Mouse (Mus musculus) cerebellum, postnatal 14 days (tissue): ENCODE measurements at regions not wholly inside any gene's neighbourhood (a gene's known extent, or its start where the extent isn't known, plus 50 kb on each side); places are given as distances from the start of the nearest gene placed in this dataset.
A peak's percentile ranks its signal among the peaks of the same experiment; 100 is the strongest.

ENCODE experiments used
- DNase-seq, 2 experiments: peaks; one replicate each; pipeline ENCODE4 v3.0.0; 2021; ENCODE audit warnings: mixed read lengths in 2 of 2

DNA sequence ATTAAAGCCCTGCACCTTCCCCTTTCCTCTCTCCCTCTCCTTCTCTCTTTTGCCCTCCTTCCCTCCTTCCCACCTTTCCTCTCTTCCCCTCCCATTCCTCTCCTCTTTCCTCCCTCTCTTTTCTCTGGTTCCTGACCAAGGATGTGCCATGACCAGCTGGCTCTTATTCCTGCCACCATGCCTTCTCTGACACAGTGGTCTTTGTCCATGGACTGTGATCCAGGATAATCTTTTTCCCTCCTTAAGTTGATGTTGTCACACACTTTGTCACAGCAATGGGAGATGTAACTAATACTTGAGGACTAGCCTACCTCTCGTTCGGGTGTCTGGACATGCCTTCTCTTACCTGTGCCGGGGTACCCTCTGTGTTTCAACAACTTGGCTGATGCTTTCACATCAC lies 86.4 kb downstream of the Anapc4 start:
- peak in 1 of 2 experiments; percentile 33 for DNase-seq

DNA sequence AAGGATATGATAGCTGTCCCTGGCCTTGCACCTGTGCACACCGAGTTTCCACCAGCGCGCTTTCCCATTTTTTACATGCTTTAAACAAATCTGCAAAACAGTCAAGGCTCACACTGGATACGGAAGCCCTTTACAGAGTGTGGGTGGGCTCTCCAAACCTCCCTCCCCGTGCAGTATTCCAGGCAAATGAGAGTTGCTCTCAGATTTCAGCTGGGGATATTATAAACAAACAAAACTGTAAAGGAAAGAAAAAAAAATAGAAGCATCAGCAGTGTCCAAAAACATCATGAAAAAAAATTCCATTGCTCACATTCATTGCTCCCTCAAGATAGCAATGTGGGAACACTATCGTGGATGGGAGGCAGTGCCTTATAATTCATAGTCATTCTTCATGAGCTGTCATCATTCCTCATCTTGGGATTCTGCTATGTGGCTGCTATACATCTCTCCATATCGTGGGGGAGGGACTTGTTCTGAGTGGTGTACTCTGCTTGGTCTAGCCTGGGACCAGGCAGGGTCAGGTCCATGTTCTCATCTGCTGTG lies 87.0 kb downstream of the Anapc4 start:
- no peak for DNase-seq

DNA sequence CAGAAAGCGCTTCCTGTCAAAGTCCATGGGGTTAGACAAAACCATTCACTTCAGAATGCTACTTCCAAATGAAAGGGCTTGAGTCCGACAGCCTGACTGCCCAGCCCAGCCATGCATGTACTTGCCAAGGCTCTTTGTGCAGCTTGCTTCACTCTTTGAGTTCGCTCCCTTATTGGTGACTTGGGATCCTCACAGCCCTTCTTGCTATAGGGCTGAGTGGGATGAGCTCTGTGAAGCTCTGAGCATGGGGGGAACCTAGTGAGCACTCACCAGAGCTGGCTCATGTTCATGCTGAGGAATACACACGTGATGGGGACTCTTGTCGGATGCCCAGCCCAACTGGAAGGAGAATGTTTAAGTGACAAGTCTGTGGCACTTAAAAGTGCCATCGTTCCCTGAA lies 91.2 kb downstream of the Anapc4 start:
- DNase-seq = no peak

DNA sequence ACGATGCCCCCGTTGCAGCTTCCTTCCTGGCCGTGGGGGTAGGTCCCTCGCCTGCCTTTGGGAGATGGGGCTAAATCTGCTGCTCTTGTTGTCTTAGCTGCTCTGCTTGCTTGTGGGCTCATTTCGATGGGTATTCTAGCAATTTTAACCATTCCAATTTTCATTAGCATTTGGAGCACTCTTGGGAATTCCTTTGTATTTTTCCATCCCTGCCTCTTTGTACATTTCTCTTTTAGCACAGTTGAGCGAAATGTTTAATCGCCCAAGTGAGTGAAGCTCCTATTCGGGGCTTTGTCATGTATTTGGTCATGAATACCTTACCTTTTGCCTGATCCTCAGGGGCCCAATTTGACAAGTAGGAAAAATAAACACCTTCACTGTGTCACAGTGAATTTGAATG lies 95.9 kb downstream of the Anapc4 start:
- DNase-seq = no peak

DNA sequence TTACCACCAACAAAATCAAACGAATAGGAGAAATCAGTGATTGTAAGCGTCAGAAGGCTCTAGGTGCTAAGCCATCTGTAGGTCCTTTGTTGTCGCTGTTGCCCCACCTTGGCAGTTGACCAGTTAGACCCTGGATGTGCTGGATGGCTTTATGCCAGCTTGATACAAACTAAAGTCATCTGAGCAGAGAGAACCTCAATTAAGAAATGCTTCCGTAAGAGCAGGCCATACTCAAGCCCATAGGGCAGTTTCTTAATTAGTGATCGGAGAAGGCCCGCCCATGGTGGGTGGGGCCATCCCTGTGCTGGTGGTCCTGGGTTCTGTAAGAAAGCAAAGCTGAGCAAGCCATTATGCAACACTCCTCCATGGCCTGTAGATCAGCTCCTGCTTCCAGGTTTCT lies 99.5 kb downstream of the Anapc4 start:
- no peak for DNase-seq

DNA sequence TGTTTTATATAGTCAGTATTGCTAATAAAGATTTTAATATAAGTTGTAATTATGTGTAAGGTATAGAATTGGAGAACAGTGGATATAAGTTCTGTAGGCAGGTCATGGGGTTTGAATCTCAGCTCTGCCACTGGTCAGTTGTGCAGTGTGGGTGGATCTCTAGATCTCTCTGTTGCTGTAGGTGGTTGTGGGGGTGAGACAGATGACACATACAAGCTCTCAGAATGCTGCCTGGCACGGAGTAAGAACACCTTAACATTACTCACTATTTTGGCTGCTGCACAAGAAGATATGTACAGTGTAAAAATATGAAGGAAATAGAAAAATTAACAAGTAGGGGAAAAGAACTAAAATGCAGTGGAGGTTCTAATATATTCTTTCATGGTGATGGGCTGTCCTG lies 100.3 kb upstream of the Slc34a2 start:
- DNase-seq = no peak

DNA sequence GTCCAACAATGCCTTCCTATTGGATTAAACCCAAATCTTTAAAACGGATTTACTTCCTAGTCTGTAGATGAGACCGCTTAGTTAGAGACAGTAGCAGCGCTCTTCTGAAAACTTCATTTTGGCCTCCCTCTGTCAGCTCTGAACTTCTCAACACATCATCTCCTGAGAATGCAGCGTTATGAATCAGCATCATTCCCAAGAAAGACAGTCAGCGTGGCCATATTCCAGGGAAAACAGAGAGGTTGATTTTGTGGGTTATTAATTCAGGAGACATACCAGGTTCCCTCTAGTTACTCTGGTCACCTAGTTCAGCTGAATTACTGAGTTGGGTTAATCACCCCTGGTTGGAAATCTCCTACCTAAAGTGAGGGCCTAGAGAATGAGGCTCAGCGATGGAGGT lies 97.9 kb upstream of the Slc34a2 start:
- DNase-seq = no peak

DNA sequence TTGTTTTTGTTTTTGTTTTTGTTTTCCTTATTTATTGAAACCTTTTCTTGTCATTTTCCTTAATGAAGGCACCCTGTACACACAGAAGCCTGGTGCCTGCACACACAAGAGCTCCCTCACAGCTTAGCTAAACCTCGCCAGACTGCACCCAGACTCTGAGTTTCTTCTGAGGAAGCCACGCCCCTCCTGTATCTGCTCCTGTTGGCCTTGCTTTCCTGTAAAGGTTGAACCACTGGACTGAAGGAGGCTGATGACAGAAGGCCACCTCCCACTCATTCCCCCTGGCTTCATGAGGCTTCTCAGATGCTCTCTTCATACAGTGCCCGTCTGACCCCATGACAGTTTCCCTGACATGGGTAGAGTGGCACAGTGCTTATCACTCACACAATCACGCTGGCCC lies 97.2 kb upstream of the Slc34a2 start:
- no peak for DNase-seq

DNA sequence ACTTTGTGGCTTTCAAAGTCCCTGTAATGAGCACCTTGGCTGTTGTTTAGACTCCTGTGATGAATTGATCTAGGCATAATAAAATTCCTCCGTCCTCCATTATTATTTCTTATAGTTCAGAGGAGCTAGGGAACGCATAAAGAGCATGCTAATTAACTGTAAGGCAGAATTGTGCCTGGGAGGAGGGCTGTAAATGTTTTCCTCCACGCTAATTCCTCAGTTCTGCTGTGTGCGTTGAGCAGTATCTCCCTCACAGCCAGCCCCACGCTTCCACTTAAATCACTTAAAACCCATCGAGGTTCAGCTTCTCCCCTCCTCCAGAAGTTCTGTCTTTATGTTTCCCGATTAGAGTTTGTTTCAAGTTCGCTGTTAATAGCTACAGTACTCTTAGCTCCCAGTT lies 84.0 kb upstream of the Slc34a2 start:
- DNase-seq = no peak

DNA sequence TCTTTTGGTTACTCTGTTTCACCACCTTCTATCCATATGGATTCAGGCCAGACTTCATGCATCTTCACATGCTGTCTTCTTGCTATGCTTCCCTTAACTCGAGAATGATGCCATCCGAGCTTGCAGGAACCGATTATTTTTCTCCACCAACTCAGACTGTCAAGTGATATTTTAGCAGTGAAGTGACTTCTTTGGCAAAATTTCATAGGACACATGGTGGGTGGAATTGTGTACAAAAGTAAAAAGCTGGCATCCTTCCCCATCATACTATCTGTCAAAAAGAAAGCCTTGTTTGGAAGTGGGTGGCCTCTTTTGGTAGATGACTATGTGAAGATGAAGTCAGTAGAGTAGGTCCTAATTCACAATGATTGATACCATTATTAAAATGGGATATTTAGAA lies 83.2 kb upstream of the Slc34a2 start:
- no peak for DNase-seq

DNA sequence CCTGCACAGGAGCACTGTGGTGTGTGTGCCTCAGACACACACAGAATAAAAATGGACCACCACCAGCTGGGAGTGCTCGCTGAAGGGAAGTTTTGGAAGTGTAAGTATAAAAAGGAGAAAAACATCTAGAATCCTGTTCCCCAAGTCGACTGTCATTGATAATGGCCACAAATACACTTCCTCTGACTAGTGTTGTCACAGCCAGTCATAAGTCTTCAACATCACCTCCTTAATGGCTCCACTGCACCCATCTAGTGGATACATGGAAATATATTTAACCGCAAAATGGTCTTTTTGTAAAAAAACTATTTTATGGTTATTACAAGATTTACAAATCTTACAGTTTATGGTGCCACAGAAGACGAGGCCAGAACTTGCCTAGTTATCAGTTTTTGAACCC lies 73.7 kb upstream of the Slc34a2 start:
- no peak for DNase-seq

DNA sequence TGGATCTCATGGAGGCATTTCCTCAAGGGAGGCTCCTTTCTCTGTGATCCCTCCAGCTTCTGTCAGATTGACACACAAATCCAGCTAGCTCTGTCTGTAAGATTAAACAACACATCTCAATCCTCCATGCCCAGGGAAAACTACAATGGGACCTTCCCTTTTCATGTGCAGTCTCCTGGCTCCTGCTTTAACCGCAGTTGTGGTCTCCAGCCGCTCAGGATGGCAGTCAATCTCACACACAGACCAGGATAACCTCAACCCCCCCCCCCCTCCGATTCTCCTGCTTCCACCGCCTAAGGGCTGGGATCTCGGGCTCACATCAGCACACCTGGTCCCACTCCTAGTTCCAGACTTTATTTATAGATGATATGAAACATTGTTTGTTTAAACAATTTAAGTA lies 66.1 kb upstream of the Slc34a2 start:
- DNase-seq = no peak

DNA sequence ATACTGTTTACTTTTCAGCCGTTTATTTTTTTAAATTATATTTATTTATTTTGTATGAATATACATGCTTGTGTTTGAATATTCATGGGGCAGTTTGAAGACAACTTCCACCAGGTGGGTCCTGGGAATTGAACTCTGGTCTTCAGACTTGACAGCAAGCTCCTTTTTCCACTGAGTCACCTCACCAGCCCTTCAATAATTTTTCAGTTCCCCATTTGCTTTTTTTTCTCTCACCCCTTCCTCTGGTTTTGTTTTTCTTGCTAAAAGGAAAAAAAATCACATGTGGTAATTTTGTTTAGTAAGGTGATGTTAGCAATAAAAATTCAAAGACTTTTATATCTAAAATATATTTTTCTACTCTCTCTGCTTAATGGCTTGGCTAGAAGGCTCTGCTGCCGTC lies 64.9 kb upstream of the Slc34a2 start:
- no peak for DNase-seq

DNA sequence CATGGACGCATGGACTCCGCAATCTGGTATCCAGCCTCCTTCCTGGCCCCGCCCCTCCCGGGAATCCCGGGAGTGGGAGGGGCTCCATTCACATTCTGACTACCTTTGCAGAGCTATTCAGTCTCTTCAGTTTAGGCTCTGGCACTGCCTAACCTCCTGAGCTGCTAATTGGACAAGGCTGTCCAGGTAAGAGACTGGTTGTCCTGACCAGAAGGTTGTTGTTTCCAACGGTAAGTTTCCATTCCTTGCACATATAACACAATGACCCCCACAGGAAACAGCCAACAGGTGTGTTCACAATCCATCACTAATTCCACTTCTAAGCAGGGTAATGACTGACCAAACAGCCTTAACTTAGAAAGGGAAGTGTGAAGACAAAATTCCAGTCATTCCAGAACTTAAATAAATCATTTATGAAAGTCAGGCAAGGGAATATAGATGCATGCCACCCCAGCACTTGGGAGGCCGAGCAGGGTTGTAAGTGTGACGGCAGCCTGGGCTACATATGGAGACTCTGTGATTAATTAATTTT lies 62.3 kb upstream of the Slc34a2 start:
- DNase-seq = no peak

DNA sequence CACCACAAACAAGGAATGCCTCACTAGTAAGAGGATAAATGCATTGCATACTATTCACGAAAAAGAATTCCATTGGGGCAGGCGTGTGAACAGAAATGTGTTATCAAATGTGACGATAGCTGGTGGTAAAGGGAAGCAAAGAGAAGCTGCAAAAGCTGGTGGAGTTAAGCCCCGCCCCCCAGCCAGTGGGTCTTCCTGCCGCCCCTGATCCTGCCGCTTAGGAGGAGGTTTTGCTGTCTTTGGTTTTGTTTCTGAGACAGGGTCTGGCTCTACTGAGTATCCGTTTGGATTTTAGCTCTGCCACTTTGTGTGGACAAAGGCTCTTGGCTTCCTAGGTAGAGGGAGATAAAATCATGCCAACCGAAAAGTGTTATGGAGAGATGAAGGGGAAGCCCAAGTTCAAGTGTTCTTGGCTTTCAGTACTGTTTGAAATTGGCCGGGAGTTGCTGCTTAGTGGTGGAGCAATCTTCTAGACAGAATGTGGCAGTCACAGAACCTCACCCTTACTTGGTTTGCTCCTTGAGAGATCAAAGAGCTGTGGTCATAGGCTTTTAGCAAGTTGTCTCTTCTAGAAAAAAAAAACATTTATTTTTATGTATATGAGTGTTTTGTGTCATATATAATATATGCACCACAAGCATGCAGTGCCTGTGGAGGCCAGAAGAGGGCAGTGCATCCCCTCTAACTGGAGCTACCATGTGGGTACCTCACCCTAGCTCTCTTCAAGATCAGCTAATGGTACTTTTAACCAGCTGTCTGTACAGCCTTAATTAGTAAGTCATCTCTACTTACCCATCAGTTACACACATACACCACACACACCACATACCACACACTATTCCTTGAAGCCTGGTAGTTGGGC lies 59.8 kb upstream of the Slc34a2 start:
- peak in 1 of 2 experiments; percentile 60 for DNase-seq

DNA sequence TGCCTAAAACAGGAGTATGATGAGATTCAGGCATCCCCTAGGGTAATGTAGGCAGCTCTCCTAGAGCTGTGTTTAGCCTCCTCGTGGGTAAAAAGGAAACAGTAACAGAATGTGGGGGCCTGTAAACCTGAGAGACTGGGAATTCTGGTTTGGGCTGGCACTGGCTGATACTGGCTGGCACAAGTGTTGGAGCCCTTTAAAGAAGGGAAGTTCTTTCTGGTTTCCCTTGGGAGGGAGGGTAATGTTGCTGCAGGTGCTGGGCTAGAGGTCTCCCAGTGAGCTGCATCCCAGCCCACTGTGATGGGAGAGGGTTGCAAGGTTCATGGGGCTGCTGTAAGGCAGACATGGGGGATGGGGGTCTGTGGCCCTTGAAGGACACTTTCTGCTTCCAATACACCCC lies 58.4 kb upstream of the Slc34a2 start:
- DNase-seq = no peak

DNA sequence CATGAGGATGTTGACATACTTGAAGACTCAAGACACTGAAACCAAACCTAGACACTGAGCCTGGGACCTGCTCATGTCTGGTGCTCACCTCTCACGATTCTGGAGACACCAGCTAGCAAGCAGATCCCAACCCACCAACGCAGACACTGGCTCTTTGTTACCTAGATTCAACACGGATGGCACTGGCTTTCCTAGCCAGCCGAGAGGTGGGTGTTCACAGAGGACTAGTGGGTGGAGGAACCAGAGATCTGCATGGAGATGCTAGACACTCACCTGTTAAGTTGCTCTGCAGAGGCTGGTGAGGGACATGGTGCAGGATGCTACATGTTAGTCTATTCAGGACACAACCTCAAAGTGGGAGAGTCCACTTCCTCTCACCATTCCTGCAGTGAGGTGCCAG lies 55.8 kb upstream of the Slc34a2 start:
- DNase-seq = no peak

DNA sequence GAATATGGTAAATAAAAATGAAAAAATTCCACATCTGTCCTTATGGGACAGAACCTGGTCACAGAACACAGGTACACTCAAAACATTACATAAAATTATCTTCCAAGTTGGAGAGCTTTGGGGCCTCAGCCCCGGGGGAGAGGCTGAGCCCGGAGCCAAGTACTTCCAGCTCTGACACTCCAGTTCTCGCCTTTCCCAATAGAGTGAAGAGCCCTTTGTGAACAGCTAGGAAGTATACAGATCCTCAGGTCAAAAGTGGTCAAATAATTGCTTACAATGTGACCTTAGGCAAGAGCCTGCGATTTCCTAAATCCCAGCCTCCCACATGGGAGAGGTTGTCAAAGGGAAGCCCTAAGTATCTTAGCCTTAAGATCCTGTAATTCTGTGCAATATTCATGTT lies 55.1 kb upstream of the Slc34a2 start:
- DNase-seq = no peak
